Mouse (Mus musculus) gonadal fat pad, adult 2 months (tissue): Measurements from ENCODE around the gene Gna13. TPM values are rescaled to one million over a fixed set of nuclear protein-coding genes. Genes with fewer than 3 reads are reported as not detected.
A peak's percentile ranks its signal among the peaks of the same experiment; 100 is the strongest.
"Not testable (repeated sequence)": the region's sequence is repeated elsewhere in the genome, so short reads cannot be mapped to it uniquely, and the experiment has no call there.

Experiments used
- DNase-seq: peaks from one replicate; pipeline ENCODE4 v3.0.0-alpha.2; 2012; ENCODE audit warnings: low read depth
- polyA plus RNA-seq: library from polyadenylated mRNA; depleted of rRNA; stranded (reverse); fragments of >200 nt; gene quantifications from 2 replicates; pipeline ENCODE4 v1.2.3, GENCODE M21; 2012; rRNA removed

Gene Gna13
- polyA plus RNA-seq, result 24.0 and 26.0 TPM in 2 replicates

- no peak for DNase-seq
Observed at GRCm38 (mm10) chr11:109362463-109363190, at the start of gene Gna13. TSS of gene Gna13 (plus strand) at chr11:109362831.

- no peak for DNase-seq
Observed at GRCm38 (mm10) chr11:109316921-109317320, 45.7 kb upstream of the Gna13 start.

DNA sequence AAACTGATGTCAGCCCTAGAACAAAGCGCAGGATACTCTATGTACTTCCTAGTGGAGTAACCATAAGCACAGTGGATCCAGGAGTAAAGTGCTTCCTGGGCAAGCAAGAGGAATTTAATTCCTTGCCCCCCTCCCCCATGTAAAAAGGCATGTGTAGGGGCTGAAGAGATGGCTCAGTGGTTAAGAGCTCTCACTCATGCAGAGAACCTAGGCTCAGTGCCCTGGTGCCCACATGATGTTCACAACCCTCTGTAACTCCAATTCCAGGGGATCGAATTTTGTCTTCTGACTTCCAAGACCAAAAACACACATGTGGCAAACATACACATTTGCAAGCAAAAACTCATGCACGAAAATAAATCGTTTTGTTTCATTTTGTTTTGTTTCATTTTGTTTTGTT is 43.2 kb upstream of the Gna13 start:
- DNase-seq, result no peak

GRCm38 (mm10) chr11:109319946-109320345 is 42.7 kb upstream of the Gna13 start:
- DNase-seq, result no peak

- DNase-seq, result no peak
Observed at GRCm38 (mm10) chr11:109320361-109320933, 42.2 kb upstream of the Gna13 start.

DNA sequence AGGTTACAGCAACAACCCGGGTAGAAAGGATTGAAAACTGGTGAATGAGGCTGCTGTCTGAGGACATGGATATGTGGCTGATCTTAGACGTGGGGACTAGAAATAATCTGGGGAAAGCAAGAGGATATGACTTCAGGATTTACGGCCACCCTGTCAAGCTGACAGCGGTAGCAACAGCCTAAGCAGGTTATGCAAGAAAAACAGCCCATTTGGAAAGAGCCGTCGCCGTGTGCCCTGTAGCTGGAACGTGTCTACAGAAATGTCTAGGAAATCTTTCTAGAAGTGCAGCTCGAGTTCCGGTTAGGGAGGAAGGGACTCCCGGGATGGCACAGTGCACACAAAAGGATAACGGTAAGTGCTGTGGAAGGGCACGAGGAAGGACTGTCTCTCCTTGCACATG is 36.4 kb upstream of the Gna13 start:
- DNase-seq, result peak; percentile 20

DNA sequence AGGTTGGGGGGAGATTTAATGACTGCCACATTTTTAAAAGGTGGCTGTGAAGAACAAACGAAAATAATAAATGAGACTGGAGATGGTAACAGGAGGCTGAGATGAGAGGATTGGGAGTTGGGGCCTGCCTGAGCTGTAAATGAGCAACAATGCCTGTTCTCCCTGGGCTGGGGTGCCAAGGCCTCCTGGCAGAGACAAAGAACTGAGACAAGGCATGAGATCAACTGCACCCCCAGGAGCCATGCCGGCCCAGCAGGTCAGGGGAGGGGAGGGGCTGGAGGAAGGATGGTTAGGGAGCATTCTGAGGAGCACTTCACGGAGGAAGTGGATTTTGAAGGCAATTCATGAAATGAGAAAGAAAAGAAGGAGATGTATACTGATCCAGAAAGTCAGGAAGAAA is 35.2 kb upstream of the Gna13 start:
- no peak for DNase-seq

DNA sequence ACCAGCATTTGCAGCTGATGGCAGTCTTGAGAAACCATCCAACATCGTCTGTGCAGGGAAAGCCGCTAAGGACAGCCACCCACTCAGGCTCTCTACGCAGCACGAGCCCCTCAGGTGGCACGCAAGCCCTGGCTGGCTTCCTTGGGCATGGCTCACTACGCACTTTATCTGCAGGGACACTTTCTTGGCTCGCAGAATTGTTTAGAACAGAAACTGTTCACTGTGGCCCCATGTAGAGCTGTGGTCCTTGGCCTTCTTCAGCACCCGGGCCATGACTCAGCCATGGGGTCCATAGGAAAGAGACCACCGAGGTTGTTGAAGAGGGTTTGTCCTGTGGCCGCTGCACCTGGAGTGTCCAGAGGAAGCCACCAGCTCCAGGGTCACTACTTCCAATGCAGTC is 34.7 kb upstream of the Gna13 start:
- no peak for DNase-seq

GRCm38 (mm10) chr11:109329331-109329730 is 33.3 kb upstream of the Gna13 start:
- no peak for DNase-seq

- DNase-seq, result no peak
Observed at GRCm38 (mm10) chr11:109330706-109331393, 31.8 kb upstream of the Gna13 start.

- DNase-seq, result peak; percentile 38
Observed at GRCm38 (mm10) chr11:109331424-109331824, 31.2 kb upstream of the Gna13 start.

DNA sequence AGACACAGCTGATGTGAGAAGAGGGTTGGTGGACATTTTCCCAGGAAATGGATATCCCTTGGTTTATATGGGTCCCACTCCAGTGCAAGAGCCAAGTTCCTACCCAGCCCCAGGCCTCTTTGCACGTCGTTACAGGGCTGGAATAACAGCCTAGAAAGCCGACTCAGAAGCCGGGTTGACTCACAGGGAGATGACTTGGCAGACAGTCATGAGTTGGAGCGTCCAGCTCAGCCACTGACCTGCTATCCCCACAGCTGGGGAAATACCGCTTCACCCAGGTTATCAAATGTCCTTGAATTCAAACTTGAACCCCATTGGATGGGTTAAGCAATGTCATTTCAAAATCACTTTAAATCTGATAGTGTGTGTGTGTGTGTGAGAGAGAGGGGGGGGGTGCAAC is 29.9 kb upstream of the Gna13 start:
- no peak for DNase-seq

- no peak for DNase-seq
Observed at GRCm38 (mm10) chr11:109334773-109335172, 27.9 kb upstream of the Gna13 start.

DNA sequence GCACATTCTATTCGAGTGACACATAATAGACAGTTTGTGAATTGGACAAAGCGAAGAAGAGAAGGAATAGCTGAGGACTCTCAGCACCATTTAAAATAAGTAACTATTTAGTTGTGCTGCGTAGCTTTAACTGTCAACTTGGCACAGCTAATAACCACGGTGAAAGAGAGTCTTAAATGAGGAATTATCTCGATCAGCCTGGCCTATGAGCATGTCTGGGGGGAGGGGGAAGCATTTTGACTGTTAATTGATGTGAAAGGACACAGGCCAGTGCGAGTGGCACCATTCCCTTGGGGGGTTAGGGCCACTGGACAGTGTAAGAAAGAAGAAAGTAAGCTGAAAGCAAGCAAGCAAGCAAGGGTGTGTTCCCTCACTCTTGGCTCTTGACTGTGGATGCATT is 26.7 kb upstream of the Gna13 start:
- no peak for DNase-seq

- DNase-seq, result no peak
Observed at GRCm38 (mm10) chr11:109339155-109339938, 23.3 kb upstream of the Gna13 start.

GRCm38 (mm10) chr11:109340541-109340940 is 22.1 kb upstream of the Gna13 start:
- no peak for DNase-seq

DNA sequence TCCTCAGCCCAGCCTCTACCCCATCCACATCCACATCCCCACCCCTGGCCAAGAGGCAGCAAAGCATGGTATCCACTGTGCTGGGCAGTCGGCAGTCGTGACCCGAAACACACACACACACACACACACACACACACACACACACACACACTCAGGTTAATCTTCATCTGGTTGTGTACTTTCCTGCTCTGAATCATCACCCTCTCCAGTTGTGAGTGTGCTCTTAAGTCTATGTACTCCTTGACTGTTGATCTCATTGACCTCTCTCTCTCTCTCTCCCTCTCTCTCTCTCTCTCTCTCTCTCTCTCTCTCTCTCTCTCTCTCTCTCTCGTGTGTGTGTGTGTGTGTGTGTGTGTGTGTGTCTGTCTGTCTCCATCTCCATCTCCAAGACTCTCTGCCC is 20.0 kb upstream of the Gna13 start:
- not testable (repeated sequence) for DNase-seq

- no peak for DNase-seq
Observed at GRCm38 (mm10) chr11:109343558-109343957, 19.1 kb upstream of the Gna13 start.

- no peak for DNase-seq
Observed at GRCm38 (mm10) chr11:109343991-109344599, 18.5 kb upstream of the Gna13 start.

DNA sequence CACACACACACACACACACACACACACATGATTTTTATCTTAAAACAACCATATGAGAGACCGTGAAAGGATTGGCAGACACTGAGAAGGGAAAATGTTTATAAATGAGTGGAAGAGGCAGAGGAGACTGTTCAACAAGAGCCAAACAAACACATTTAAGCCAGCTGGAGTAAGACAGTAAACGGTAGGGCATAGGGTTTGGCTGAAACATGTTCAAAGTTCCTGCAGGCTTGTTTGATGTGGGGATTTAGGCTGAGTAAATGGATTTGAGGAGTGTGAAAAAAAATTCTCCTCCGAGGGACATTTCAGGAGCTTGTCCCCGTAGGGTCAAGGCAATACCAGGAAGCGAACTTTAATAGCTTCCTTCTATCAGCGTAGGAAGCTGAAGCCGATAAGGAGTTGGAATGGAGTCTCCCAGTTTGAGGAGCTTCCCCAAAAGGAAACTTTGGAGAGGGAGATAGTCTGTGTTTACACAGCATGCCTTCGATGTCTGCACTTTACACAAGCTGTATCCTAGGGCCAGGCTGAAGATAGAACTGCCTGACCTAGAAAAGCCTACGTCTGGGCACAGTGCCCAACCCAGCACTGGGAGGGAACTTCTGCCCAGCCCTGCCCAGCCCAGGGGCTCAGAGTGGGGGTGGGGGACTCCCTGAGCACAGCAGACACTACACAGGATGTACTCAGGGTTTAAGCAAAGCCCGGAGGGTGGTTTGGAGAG is 15.2 kb upstream of the Gna13 start:
- no peak for DNase-seq

DNA sequence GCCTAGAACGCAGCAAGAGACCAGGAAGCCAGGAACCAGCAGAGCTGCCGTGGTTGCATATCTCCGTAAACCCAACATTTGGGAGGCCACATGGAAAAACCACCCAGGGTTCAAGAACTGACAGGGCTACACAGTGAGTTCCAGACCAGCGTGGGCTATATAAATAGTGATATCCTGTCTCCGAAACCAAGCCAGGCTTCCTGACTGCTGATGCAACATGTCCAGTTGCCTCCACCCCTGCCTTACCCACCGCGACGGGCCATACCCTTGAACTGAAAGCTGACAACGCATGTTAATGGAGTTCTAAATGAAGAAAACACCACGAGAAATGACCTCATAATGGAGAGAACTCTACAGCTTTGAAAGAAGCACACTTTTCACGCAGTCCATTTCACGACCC is 14.2 kb upstream of the Gna13 start:
- no peak for DNase-seq
